Mouse (Mus musculus) embryonic facial prominence, embryonic 13.5 days (tissue): ENCODE measurements around the gene Hmcn2. TPM values are rescaled to one million over a fixed set of nuclear protein-coding genes. Genes with fewer than 3 reads are reported as not detected.

ENCODE experiments used
- ATAC-seq: fragments of 200-750 bp; cut with Nextera tagmentation; 2 replicates; pipeline ENCODE4 v1.8.0; 2017; ENCODE audit warnings: low read depth; ENCODE audit not compliant: insufficient number of reproducible peaks, insufficient read depth, low FRiP score, low TSS enrichment
- H3K27ac ChIP-seq: fragments of 300-500 bp; sonication (generic); 2 replicates; pipeline ENCODE4 v1.5.1; 2015; ENCODE audit warnings: moderate library complexity, mild to moderate bottlenecking, inconsistent platforms
- H3K27me3 ChIP-seq: fragments of 300-500 bp; sonication (generic); 2 replicates; pipeline ENCODE4 v1.6.1; 2015; ENCODE audit warnings: mild to moderate bottlenecking, inconsistent platforms
- H3K36me3 ChIP-seq: fragments of 300-500 bp; sonication (generic); 2 replicates; pipeline ENCODE4 v1.6.1; 2015; ENCODE audit warnings: mild to moderate bottlenecking, inconsistent platforms
- H3K4me1 ChIP-seq: fragments of 300-500 bp; sonication (generic); 2 replicates; pipeline ENCODE4 v1.6.1; 2015; ENCODE audit warnings: inconsistent platforms
- H3K4me2 ChIP-seq: fragments of 300-500 bp; sonication (generic); 2 replicates; pipeline ENCODE4 v1.6.1; 2015; ENCODE audit warnings: moderate library complexity, mild to moderate bottlenecking, inconsistent platforms
- H3K4me3 ChIP-seq: fragments of 300-500 bp; sonication (generic); 2 replicates; pipeline ENCODE4 v1.5.1; 2015; ENCODE audit warnings: mild to moderate bottlenecking, inconsistent platforms
- H3K9ac ChIP-seq: fragments of 300-500 bp; sonication (generic); 2 replicates; pipeline ENCODE4 v1.6.1; 2015; ENCODE audit warnings: mild to moderate bottlenecking, inconsistent platforms
- H3K9me3 ChIP-seq: fragments of 300-500 bp; sonication (generic); 2 replicates; pipeline ENCODE4 v1.6.1; 2016; ENCODE audit warnings: inconsistent platforms
- WGBS: fragments of 180-500 bp; shearing (Covaris S2); methylation state at CpG from one replicate; pipeline ENCODE4 v1.1.7; 2015; ENCODE audit warnings: mixed read lengths; 5-methylcytosine and 5-hydroxymethylcytosine counted together
- polyA plus RNA-seq: library from polyadenylated mRNA; unstranded; fragments of >200 nt; fragmentation: Nextera tagmentation; extraction: Ambion mirVana; gene quantifications from 2 replicates; pipeline ENCODE4 v1.2.1, GENCODE M21; 2015

Hmcn2 gene
- polyA plus RNA-seq, 1 experiment from 2014 or later: not detected

DNA sequence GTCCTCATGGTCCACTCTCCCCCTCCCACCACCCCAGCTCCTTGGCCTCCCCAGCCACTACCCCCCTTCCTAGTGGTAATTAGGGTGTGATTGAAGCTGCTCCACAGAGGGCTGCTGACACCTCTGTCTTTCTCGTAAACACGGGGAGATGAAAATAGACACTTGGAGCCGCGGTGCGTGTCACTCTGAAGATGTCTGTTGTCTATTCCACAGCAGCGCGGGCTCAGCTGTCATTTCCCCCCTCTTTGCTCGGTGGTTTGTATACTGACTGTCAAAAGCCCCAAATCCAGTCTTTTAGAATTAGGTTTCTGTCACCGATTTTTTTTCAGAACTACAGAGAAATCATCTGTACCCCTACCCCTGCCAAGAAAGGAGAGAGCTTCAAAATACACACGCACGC lies 191.3 kb downstream of the Hmcn2 start:
- no peak for ATAC-seq
- peaks cover 40% of the 10 kb centered on the region for H3K4me1 ChIP-seq

DNA sequence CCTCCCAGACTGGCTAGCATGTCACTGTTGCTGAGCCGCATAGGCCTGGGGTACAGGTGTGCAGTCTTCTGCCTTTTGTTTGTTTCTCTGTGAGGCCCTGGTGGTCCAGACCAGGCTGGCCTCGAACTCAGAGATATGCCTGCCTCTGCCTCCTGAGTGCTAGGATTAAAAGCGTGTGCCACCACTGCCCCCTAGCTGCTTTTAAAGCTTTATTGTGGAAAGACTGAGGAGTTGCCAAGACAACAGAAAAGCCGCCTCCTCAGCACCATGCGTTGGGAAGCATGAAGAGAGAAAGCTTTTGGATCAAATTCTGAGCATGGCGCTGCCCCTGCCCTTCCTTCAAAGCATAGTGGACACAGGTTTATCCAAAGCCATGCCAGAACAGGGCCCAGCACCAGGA lies 194.6 kb downstream of the Hmcn2 start:
- 98% methylated on average over 6 of the region's 6 CpGs for WGBS
- H3K27me3 ChIP-seq: peaks cover 14% of the 10 kb centered on the region

More for the DNA sequence above, 191.3 kb downstream of the Hmcn2 start:
- Histone ChIP-seq H3K9me3 (no peaks in the 10 kb centered on the region), H3K4me2 (no peak overlapping the region), H3K36me3 (no peaks in the 10 kb centered on the region), H3K27ac (no peak overlapping the region), H3K27me3 (peaks cover 41% of the 10 kb centered on the region), H3K4me3 (no peak overlapping the region), H3K9ac (no peak overlapping the region)
- 55% methylated on average over 11 of the region's 11 CpGs for WGBS

More for the DNA sequence above, 194.6 kb downstream of the Hmcn2 start:
- H3K4me3 ChIP-seq: no peak overlapping the region
- no peaks in the 10 kb centered on the region for H3K9me3 ChIP-seq
- H3K4me2 ChIP-seq: no peak overlapping the region
- ATAC-seq: no peak
- no peak overlapping the region for H3K9ac ChIP-seq
- no peaks in the 10 kb centered on the region for H3K36me3 ChIP-seq
- peaks cover 40% of the 10 kb centered on the region for H3K4me1 ChIP-seq
- no peak overlapping the region for H3K27ac ChIP-seq

Other genes with a start within 250 kb of the Hmcn2 start
- 29.4 and 33.0 TPM in 2 replicates for gene Fnbp1, start 172.4 kb upstream of the Hmcn2 start, polyA plus RNA-seq
- gene Gpr107, start 162.1 kb upstream of the Hmcn2 start, polyA plus RNA-seq: 39.8 and 42.8 TPM in 2 replicates
- 45.7 and 47.9 TPM in 2 replicates for gene Ncs1, start 68.6 kb upstream of the Hmcn2 start, polyA plus RNA-seq
- 14.1 and 15.3 TPM in 2 replicates for gene Ass1, start 155.8 kb downstream of the Hmcn2 start, polyA plus RNA-seq